ENCODE assay signal across 23 mouse cellular contexts in genomic region chr7:24891241-24892124, GRCm38 (mm10). TPM values are rescaled to one million over a fixed set of nuclear protein-coding genes. Genes with fewer than 3 reads are reported as not detected.
DNase-seq lines count a peak whose midpoint lies in the region; ATAC-seq and TF ChIP-seq lines count a peak whose summit lies in the region.
"Had no signal": no experiment of that assay in that cellular context is flagged by ENCODE, and none has a peak within 500 bp of the region (broad histone marks: within the 10 kb centered on the region; RNA-seq: fewer than 3 reads in every experiment).

No protein-coding gene starts in this region.

- no peak for TF ChIP-seq EP300 in ES-Bruce4 (IDR thresholded peaks at IDR 0.05; ENCODE audit: insufficient read depth, low read depth, low read length)

- 63% methylated on average over 3 of the region's 3 CpGs for WGBS in limb, embryonic 14.5 days
- 76% methylated on average over 3 of the region's 3 CpGs for WGBS in limb, embryonic 10.5 days
- 66% methylated on average over 3 of the region's 3 CpGs for WGBS in liver, embryonic 12.5 days (ENCODE audit: insufficient replicate concordance)

- H3K36me3 ChIP-seq in limb, embryonic 14.5 days (ENCODE audit: control insufficient read depth, insufficient read depth, low read length), result peaks cover 48% of the 10 kb centered on the region
- H3K36me3 ChIP-seq in limb, embryonic 10.5 days, result peaks cover 50% of the 10 kb centered on the region
- H3K36me3 ChIP-seq in ES-Bruce4 (ENCODE audit: control insufficient read depth, insufficient read depth, low read length, poor library complexity, severe bottlenecking), result peaks cover 36% of the 10 kb centered on the region
- peaks cover 49% of the 10 kb centered on the region for H3K36me3 ChIP-seq in liver, embryonic 12.5 days

- no peak for DNase-seq in limb, embryonic 14.5 days (ENCODE audit: low spot score)
- DNase-seq in limb, embryonic 10.5 days (ENCODE audit: low spot score), result no peak
- DNase-seq in 3T3-L1 (ENCODE audit: low read depth, low spot score), result peak; percentile 6
- DNase-seq in gastrocnemius, postnatal 4 days (ENCODE audit: low spot score in 2 of 2), result no peak
- no peak for DNase-seq in heart, adult 8-10 months (ENCODE audit: low spot score)
- DNase-seq: cerebellum, adult 2 months; gastrocnemius, adult 2 months; kidney, adult 18-20 months; kidney, postnatal 25 days; lung, adult 18-20 months; right cerebral cortex, adult 18-20 months; thymus, postnatal 4 days had no signal

- no peak overlapping the region for H3K4me2 ChIP-seq in limb, embryonic 14.5 days (replicated peaks; ENCODE audit: low read depth, low read length, severe bottlenecking)
- H3K4me2 ChIP-seq in liver, embryonic 12.5 days, result no peak overlapping the region
- H3K4me2 ChIP-seq: forebrain, embryonic 15.5 days had no signal

- no peaks in the 10 kb centered on the region for H3K9me3 ChIP-seq in limb, embryonic 14.5 days (ENCODE audit: control insufficient read depth, low read length)
- H3K9me3 ChIP-seq in limb, embryonic 10.5 days (replicated peaks), result no peaks in the 10 kb centered on the region
- H3K9me3 ChIP-seq in ES-Bruce4 (replicated peaks; ENCODE audit: control insufficient read depth, insufficient read depth, low read length, poor library complexity, severe bottlenecking), result no peaks in the 10 kb centered on the region
- no peaks in the 10 kb centered on the region for H3K9me3 ChIP-seq in liver, embryonic 12.5 days (replicated peaks)
- H3K9me3 ChIP-seq: forebrain, embryonic 15.5 days; heart, embryonic 10.5 days; midbrain, embryonic 10.5 days had no signal

- H3K9ac ChIP-seq in limb, embryonic 14.5 days (ENCODE audit: low read depth, low read length, severe bottlenecking), result 0 out of 2 replicates have a peak overlapping the region, but pooled peaks have one; percentile 7
- no peak overlapping the region for H3K9ac ChIP-seq in ES-Bruce4 (ENCODE audit: low read depth, poor library complexity, severe bottlenecking)
- H3K9ac ChIP-seq in liver, embryonic 12.5 days, result no peak overlapping the region
- H3K9ac ChIP-seq: forebrain, embryonic 15.5 days had no signal

- no peaks in the 10 kb centered on the region for H3K27me3 ChIP-seq in limb, embryonic 14.5 days (ENCODE audit: control insufficient read depth, insufficient read depth, low read length)
- H3K27me3 ChIP-seq in limb, embryonic 10.5 days (ENCODE audit: low read depth, poor library complexity, severe bottlenecking), result no peaks in the 10 kb centered on the region
- H3K27me3 ChIP-seq in ES-Bruce4 (ENCODE audit: control insufficient read depth, insufficient read depth, low read length, poor library complexity, severe bottlenecking), result no peaks in the 10 kb centered on the region
- H3K27me3 ChIP-seq in liver, embryonic 12.5 days (replicated peaks), result no peaks in the 10 kb centered on the region
- H3K27me3 ChIP-seq: forebrain, embryonic 15.5 days had no signal

- TF ChIP-seq POLR2A in limb, embryonic 14.5 days (IDR thresholded peaks at IDR 0.05; ENCODE audit: borderline replicate concordance, extremely low read depth, insufficient read depth, insufficient read length), result no peak
- TF ChIP-seq POLR2A in ES-Bruce4 (IDR thresholded peaks at IDR 0.05; ENCODE audit: insufficient read depth, low read length), result no peak

- TF ChIP-seq CTCF in ES-Bruce4 (IDR thresholded peaks at IDR 0.05; ENCODE audit: low read depth, low read length), result no peak

- no peak overlapping the region for H3K27ac ChIP-seq in limb, embryonic 14.5 days (replicated peaks; ENCODE audit: low read depth, low read length)
- H3K27ac ChIP-seq in limb, embryonic 10.5 days, result no peak overlapping the region
- peak overlapping the region; percentile 0 for H3K27ac ChIP-seq in ES-Bruce4 (ENCODE audit: insufficient read depth, low read length)
- H3K27ac ChIP-seq in liver, embryonic 12.5 days, result peak overlapping the region; percentile 96
- H3K27ac ChIP-seq: forebrain, embryonic 15.5 days; gastrocnemius, adult 2 months; heart, embryonic 10.5 days; midbrain, embryonic 10.5 days had no signal

- H3K4me1 ChIP-seq in limb, embryonic 14.5 days (ENCODE audit: control insufficient read depth, insufficient read depth, low read length), result peaks cover 5% of the 10 kb centered on the region
- H3K4me1 ChIP-seq in limb, embryonic 10.5 days, result peaks cover 20% of the 10 kb centered on the region
- no peaks in the 10 kb centered on the region for H3K4me1 ChIP-seq in ES-Bruce4 (ENCODE audit: control insufficient read depth, insufficient read depth, low read length)
- H3K4me1 ChIP-seq in liver, embryonic 12.5 days, result peaks cover 27% of the 10 kb centered on the region

- no peak overlapping the region for H3K4me3 ChIP-seq in limb, embryonic 14.5 days (replicated peaks; ENCODE audit: low read length)
- H3K4me3 ChIP-seq in limb, embryonic 10.5 days, result no peak overlapping the region
- H3K4me3 ChIP-seq in ES-Bruce4 (ENCODE audit: low read depth, low read length), result no peak overlapping the region
- H3K4me3 ChIP-seq in liver, embryonic 12.5 days, result no peak overlapping the region
- H3K4me3 ChIP-seq: forebrain, embryonic 15.5 days; gastrocnemius, adult 2 months; heart, embryonic 10.5 days; midbrain, embryonic 10.5 days had no signal

- no peak for ATAC-seq in limb, embryonic 14.5 days (ENCODE audit: low FRiP score, low read depth)
- no peak for ATAC-seq in liver, embryonic 12.5 days

RNA-seq across cellular contexts. Expression of gene Cd79a, which starts 5.7 kb away (rescaled TPM):
- polyA plus RNA-seq in limb, embryonic 14.5 days (2012; rRNA removed), result 0.84 and 1.4 TPM in 2 replicates
- polyA plus RNA-seq in limb, embryonic 14.5 days (2014; fragmentation: Nextera tagmentation; extraction: Ambion mirVana), result 0.26 and 0.37 TPM in 2 replicates
- 0.31 and 0.36 TPM in 2 replicates for polyA plus RNA-seq in limb, embryonic 10.5 days (2016; fragmentation: Nextera tagmentation; extraction: Ambion mirVana)
- 2.8 and 2.9 TPM in 2 replicates for polyA plus RNA-seq in ES-Bruce4 (2011; ENCODE audit: insufficient read depth, insufficient read length, low read depth, missing spikeins)
- 0.12 TPM in 1 of 2 replicates, not detected in the other for polyA plus RNA-seq in liver, embryonic 12.5 days (2016; fragmentation: Nextera tagmentation; extraction: Ambion mirVana)
- total RNA-seq in gastrocnemius, postnatal 4 days (2021), result under 1 TPM; 0.31 to 0.98 TPM
- total RNA-seq in heart, adult 8-10 months (2022), result 1 to 10 TPM in 1 of 4 experiments, under 1 TPM in 3; 0.35 to 2.1 (median 0.66) TPM
- total RNA-seq: gastrocnemius, adult 2 months had no signal

RNA-seq across cellular contexts. Expression of gene Rps19, which starts 7.3 kb away (rescaled TPM):
- polyA plus RNA-seq in limb, embryonic 14.5 days (2012; rRNA removed), result 1,054 and 1,323 TPM in 2 replicates
- 3,510 and 3,666 TPM in 2 replicates for polyA plus RNA-seq in limb, embryonic 14.5 days (2014; fragmentation: Nextera tagmentation; extraction: Ambion mirVana)
- 2,143 and 2,281 TPM in 2 replicates for polyA plus RNA-seq in limb, embryonic 10.5 days (2016; fragmentation: Nextera tagmentation; extraction: Ambion mirVana)
- polyA plus RNA-seq in ES-Bruce4 (2011; ENCODE audit: insufficient read depth, insufficient read length, low read depth, missing spikeins), result 2,100 and 2,446 TPM in 2 replicates
- 1,803 and 1,813 TPM in 2 replicates for polyA plus RNA-seq in liver, embryonic 12.5 days (2016; fragmentation: Nextera tagmentation; extraction: Ambion mirVana)
- 1,000 to 10,000 TPM; 1,082 to 1,250 TPM for total RNA-seq in gastrocnemius, postnatal 4 days (2021)
- total RNA-seq in heart, adult 8-10 months (2022), result 100 to 1,000 TPM; 468 to 567 (median 530) TPM

RNA-seq across cellular contexts. Expression of gene Arhgef1, which starts 11.2 kb away (rescaled TPM):
- 256 and 337 TPM in 2 replicates for polyA plus RNA-seq in limb, embryonic 14.5 days (2012; rRNA removed)
- 109 and 116 TPM in 2 replicates for polyA plus RNA-seq in limb, embryonic 14.5 days (2014; fragmentation: Nextera tagmentation; extraction: Ambion mirVana)
- polyA plus RNA-seq in limb, embryonic 10.5 days (2016; fragmentation: Nextera tagmentation; extraction: Ambion mirVana), result 77.1 and 100 TPM in 2 replicates
- 90.5 and 108 TPM in 2 replicates for polyA plus RNA-seq in ES-Bruce4 (2011; ENCODE audit: insufficient read depth, insufficient read length, low read depth, missing spikeins)
- polyA plus RNA-seq in liver, embryonic 12.5 days (2016; fragmentation: Nextera tagmentation; extraction: Ambion mirVana), result 71.9 and 80.4 TPM in 2 replicates
- 10 to 100 TPM; 79.6 to 98.8 TPM for total RNA-seq in gastrocnemius, postnatal 4 days (2021)
- total RNA-seq in heart, adult 8-10 months (2022), result 10 to 100 TPM; 31.8 to 45.5 (median 43.8) TPM

RNA-seq across cellular contexts. Expression of gene Dmrtc2, which starts 21.6 kb away (rescaled TPM):
- polyA plus RNA-seq in limb, embryonic 14.5 days (2012; rRNA removed), result 0.04 TPM in 1 of 2 replicates, not detected in the other
- 0.19 TPM in 1 of 2 replicates, not detected in the other for polyA plus RNA-seq in limb, embryonic 14.5 days (2014; fragmentation: Nextera tagmentation; extraction: Ambion mirVana)
- polyA plus RNA-seq in limb, embryonic 10.5 days (2016; fragmentation: Nextera tagmentation; extraction: Ambion mirVana), result not detected in 2 replicates
- 0.75 and 1.1 TPM in 2 replicates for polyA plus RNA-seq in ES-Bruce4 (2011; ENCODE audit: insufficient read depth, insufficient read length, low read depth, missing spikeins)
- polyA plus RNA-seq in liver, embryonic 12.5 days (2016; fragmentation: Nextera tagmentation; extraction: Ambion mirVana), result not detected in 2 replicates
- total RNA-seq in gastrocnemius, postnatal 4 days (2021), result not detected
- not detected for total RNA-seq in heart, adult 8-10 months (2022)
- total RNA-seq: adrenal gland, adult 18-20 months; gastrocnemius, adult 2 months; heart, postnatal 25 days; layer of hippocampus, postnatal 14 days; left cerebral cortex, postnatal 14 days had no signal
- polyA plus RNA-seq: cerebellum, adult 2 months; embryonic facial prominence, embryonic 14.5 days; forebrain, embryonic 15.5 days; heart, embryonic 10.5 days; midbrain, embryonic 10.5 days had no signal

RNA-seq across cellular contexts. Expression of gene Lypd4, which starts 21.7 kb away (rescaled TPM):
- not detected in 2 replicates for polyA plus RNA-seq in limb, embryonic 14.5 days (2012; rRNA removed)
- not detected in 2 replicates for polyA plus RNA-seq in limb, embryonic 14.5 days (2014; fragmentation: Nextera tagmentation; extraction: Ambion mirVana)
- not detected in 2 replicates for polyA plus RNA-seq in limb, embryonic 10.5 days (2016; fragmentation: Nextera tagmentation; extraction: Ambion mirVana)
- not detected in 2 replicates for polyA plus RNA-seq in ES-Bruce4 (2011; ENCODE audit: insufficient read depth, insufficient read length, low read depth, missing spikeins)
- polyA plus RNA-seq in liver, embryonic 12.5 days (2016; fragmentation: Nextera tagmentation; extraction: Ambion mirVana), result not detected in 2 replicates
- not detected for total RNA-seq in gastrocnemius, postnatal 4 days (2021)
- total RNA-seq in heart, adult 8-10 months (2022), result not detected
- total RNA-seq: adrenal gland, adult 18-20 months; gastrocnemius, adult 2 months; heart, postnatal 25 days; layer of hippocampus, postnatal 14 days; left cerebral cortex, postnatal 14 days had no signal
- polyA plus RNA-seq: brain, embryonic 14.5 days; cerebellum, adult 2 months; embryonic facial prominence, embryonic 14.5 days; forebrain, embryonic 15.5 days; heart, embryonic 10.5 days; midbrain, embryonic 10.5 days had no signal

Comparison
In these comparisons a context has a peak if more than half of its experiments do, and no peak if none do; other contexts are left out.
1. H3K27ac ChIP-seq: peak in ES-Bruce4 (single experiment) and liver, embryonic 12.5 days (single experiment); none in limb, embryonic 14.5 days (single experiment) and limb, embryonic 10.5 days (single experiment).